Mouse (Mus musculus) testis, adult 2 months (tissue): ENCODE data around the gene Cga.
"Not testable (repeated sequence)": the region's sequence is repeated elsewhere in the genome, so short reads cannot be mapped to it uniquely, and the experiment has no call there.

ENCODE experiments used
- CTCF ChIP-seq: fragments of 200-500 bp; IDR thresholded peaks from 2 replicates; pipeline ENCODE4 v1.5.1; 2012; ENCODE audit warnings: low read depth, mild to moderate bottlenecking, inconsistent platforms, low read length, moderate library complexity; ENCODE audit not compliant: control insufficient read depth, insufficient read depth, insufficient replicate concordance
- POLR2A ChIP-seq: fragments of 200-500 bp; IDR thresholded peaks from 2 replicates; pipeline ENCODE4 v1.6.1; 2012; ENCODE audit warnings: low read depth, mild to moderate bottlenecking, inconsistent platforms, low read length, moderate library complexity; ENCODE audit not compliant: control insufficient read depth

- TF ChIP-seq POLR2A, CTCF: not testable (repeated sequence)
Observed at GRCm38 (mm10) chr4:34901582-34901981, 8.0 kb downstream of the Cga start.
